Mouse (Mus musculus): ENCODE data around the gene Net1.

- TF ChIP-seq GATA1 (IDR thresholded peaks at IDR 0.05; ENCODE audit: borderline replicate concordance, low read length) (no peak), FLI1 (IDR thresholded peaks at IDR 0.05; ENCODE audit: low read length) (no peak)
Observed at GRCm38 (mm10) chr13:3893126-3893734, 24.8 kb downstream of the Net1 start.
